Mouse (Mus musculus) cerebellum, adult 2 months (tissue): ENCODE results near the gene Tuba8. TPM values are rescaled to one million over a fixed set of nuclear protein-coding genes. Genes with fewer than 3 reads are reported as not detected.

ENCODE experiments used
- DNase-seq, 2 experiments: peaks; one replicate each; pipeline ENCODE4 v3.0.0; 2021
- H3K27ac ChIP-seq: fragments of 200-500 bp; 2 replicates; pipeline ENCODE4 v1.5.1; 2012; ENCODE audit warnings: low read length, control low read depth, inconsistent platforms; ENCODE audit not compliant: insufficient read depth
- H3K27me3 ChIP-seq: fragments of 200-500 bp; 2 replicates; pipeline ENCODE4 v1.6.1; 2012; ENCODE audit warnings: inconsistent platforms, mild to moderate bottlenecking, low read length, moderate library complexity; ENCODE audit not compliant: control insufficient read depth, insufficient read depth
- H3K4me1 ChIP-seq: fragments of 200-500 bp; 2 replicates; pipeline ENCODE4 v1.6.1; 2011; ENCODE audit warnings: low read length; ENCODE audit not compliant: control insufficient read depth, insufficient read depth
- H3K4me3 ChIP-seq: fragments of 200-500 bp; replicated peaks from 2 replicates; pipeline ENCODE3; 2011; ENCODE audit warnings: mild to moderate bottlenecking, low read depth, low read length, control low read depth; ENCODE audit not compliant: insufficient read depth
- CTCF ChIP-seq: fragments of 200-500 bp; IDR thresholded peaks from 2 replicates; pipeline ENCODE4 v1.5.1; 2011; ENCODE audit warnings: low read depth, mild to moderate bottlenecking, control low read depth, low read length, moderate library complexity, borderline replicate concordance; ENCODE audit not compliant: insufficient read depth
- POLR2A ChIP-seq: fragments of 200-500 bp; IDR thresholded peaks from 2 replicates; pipeline ENCODE4 v1.6.1; 2011; ENCODE audit warnings: low read length, control low read depth, borderline replicate concordance; ENCODE audit not compliant: insufficient read depth
- WGBS: fragments of 180-500 bp; shearing (Covaris S2); methylation state at CpG from one replicate; pipeline ENCODE4 v1.1.7; 2018; 5-methylcytosine and 5-hydroxymethylcytosine counted together
- polyA plus RNA-seq: library from polyadenylated mRNA; depleted of rRNA; stranded (reverse); fragments of >200 nt; gene quantifications from 2 replicates; pipeline ENCODE4 v1.2.3, GENCODE M21; 2012

Tuba8 gene
- polyA plus RNA-seq, 1 experiment = 19.9 TPM

DNA sequence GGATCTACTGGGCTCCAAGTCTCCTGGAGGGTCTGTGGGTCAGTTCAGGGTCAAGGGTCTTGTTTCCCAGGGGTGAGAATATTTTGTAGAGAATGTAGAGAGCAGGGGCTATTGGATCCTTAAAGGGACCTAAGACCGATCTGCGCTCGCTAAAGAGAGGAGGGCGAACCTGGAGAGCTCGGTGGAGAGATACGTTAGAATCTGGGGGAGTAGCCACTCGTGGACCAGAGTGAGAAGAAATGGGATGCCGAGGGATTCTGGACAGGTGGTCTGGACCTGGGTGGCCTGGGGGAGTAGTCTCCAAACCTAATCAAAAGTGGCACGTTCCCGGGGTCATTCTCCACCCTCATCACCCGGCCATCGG is 412 bp downstream of the Tuba8 start:
- peak overlapping the region; percentile 54 for H3K4me3 ChIP-seq
- no peaks in the 10 kb centered on the region for H3K27me3 ChIP-seq
- H3K27ac ChIP-seq = no peak overlapping the region
- DNase-seq = no peak
- no peaks in the 10 kb centered on the region for H3K4me1 ChIP-seq
- TF ChIP-seq POLR2A (no peak), CTCF (no peak)
- WGBS = 2% methylated on average over 12 of the region's 12 CpGs

DNA sequence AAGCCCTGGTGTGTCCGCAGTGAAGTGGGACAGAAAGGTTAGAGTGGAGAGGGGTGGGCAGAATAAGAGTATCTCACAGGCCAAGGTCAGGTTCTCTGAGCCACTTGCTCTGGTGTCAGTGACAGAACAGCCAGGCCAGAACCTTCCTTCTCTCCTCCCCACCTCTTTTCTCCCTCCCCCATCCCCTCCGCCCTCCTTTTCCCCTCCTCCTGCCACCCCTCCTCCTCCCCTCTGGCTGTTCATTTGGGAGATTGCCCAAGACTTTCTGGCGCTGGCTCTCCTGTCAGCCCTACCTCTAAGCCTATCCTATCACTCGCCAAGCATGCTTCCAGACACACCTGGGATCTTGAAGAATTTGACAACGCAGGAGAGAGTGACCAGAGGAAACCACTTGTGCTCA is 1.2 kb downstream of the Tuba8 start:
- DNase-seq = peak in 1 of 2 experiments; percentile 38
- 30% methylated on average over 5 of the region's 5 CpGs for WGBS
- H3K4me1 ChIP-seq = no peaks in the 10 kb centered on the region
- peak overlapping the region; percentile 7 for H3K4me3 ChIP-seq
- H3K27me3 ChIP-seq = no peaks in the 10 kb centered on the region
- TF ChIP-seq POLR2A = no peak
- H3K27ac ChIP-seq = no peak overlapping the region

DNA sequence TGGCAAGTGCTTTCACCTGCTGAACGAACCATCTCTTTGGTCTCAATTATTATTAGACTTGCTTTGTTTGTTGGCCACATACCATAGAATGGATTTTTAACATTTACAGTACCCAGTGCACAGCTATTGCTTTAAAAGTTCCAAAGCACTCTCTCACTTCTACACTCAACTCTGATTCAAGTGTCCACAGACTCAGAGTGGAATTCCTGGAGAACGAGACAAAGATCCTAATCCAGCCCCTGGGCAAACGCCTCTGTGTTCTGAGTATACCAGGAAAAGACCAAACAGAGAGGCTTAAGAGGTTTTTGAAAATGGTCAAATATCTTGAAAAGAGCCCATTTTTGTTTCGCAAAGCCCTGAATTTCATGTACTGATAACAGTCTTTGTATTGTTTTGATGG is 2.5 kb downstream of the Tuba8 start:
- DNase-seq = no peak
- TF ChIP-seq CTCF (no peak), POLR2A (no peak)
- H3K4me1 ChIP-seq = no peaks in the 10 kb centered on the region
- 94% methylated on average over 4 of the region's 4 CpGs for WGBS
- no peak overlapping the region for H3K4me3 ChIP-seq
- H3K27ac ChIP-seq = no peak overlapping the region
- H3K27me3 ChIP-seq = no peaks in the 10 kb centered on the region

DNA sequence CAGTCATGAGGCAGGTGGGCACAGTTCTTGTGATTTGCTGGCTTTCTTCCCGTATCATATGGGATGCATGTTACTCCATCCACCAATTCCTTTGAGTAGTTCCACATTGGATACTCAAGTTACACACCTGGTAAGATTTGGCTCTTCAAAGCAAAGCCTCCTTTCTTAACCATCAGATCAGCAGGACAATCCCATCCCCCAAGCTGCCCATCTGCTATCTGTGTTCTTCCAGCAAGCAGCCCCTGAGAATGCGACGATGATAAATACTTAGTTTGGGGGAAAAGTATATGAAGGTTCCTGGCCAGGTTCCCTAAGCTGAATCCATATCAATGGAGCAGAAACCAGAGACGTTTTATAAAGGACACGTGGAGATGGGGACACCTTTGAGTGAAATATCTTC is 3.7 kb downstream of the Tuba8 start:
- Histone ChIP-seq H3K27me3 (no peaks in the 10 kb centered on the region), H3K4me1 (no peaks in the 10 kb centered on the region), H3K27ac (no peak overlapping the region), H3K4me3 (no peak overlapping the region)
- no peak for TF ChIP-seq POLR2A
- TF ChIP-seq CTCF = no peak
- DNase-seq = no peak
- 67% methylated on average over 5 of the region's 5 CpGs for WGBS

DNA sequence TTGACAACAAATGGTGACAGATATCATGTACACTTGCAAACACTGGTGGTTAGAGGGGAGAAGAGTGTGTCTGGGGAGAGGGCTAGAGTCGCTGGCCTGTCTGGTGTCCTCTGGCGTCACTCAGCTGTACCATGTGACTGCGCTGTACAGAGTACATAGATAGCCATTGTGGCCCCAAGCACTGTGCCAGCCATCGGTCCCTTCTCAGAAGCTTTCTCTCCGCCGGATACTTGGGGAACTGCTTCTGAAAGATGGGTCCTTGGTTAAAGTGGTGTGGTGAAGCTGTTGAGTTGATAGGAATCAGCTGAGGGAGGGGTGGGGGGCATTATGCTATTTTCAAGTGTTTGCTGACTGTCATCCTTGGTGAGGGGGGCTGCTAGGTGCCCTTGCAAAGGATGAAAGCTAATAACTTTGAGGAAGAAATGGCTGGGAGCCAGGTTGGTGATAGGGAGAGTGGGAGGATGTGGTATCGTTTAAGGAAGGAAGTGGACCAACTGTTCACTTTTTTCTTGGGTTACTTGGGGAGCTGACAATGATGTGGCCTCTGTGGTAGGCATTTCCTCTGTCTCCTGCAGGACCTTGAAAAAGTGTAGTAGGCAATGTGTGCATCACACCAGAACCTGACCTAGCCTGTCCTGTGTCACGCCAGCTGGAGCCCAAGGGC is 4.3 kb downstream of the Tuba8 start:
- Histone ChIP-seq H3K27me3 (no peaks in the 10 kb centered on the region), H3K4me1 (no peaks in the 10 kb centered on the region), H3K27ac (no peak overlapping the region), H3K4me3 (no peak overlapping the region)
- 90% methylated on average over 8 of the region's 8 CpGs for WGBS
- TF ChIP-seq CTCF (no peak), POLR2A (no peak)
- DNase-seq = no peak

DNA sequence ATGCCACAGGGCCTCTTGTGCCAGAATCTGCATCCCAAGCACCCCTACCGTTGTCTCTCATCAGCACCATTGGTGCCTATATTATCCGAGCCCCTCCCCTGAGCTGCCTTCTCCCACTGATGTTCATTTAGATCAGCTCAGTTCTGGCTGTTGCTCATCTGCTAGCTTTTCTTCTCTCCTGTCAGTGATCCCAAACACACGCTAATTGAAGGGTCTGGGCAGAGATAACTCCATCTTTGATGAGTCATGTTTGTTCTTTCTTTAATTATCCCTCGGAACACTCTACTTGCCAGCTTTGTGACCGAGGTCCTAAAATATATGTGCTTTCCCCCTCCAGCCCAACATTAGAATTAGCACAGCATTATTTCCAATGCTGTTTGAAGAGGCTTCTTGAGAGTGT is 4.8 kb downstream of the Tuba8 start:
- 77% methylated on average over 5 of the region's 5 CpGs for WGBS
- H3K4me3 ChIP-seq = no peak overlapping the region
- no peak for DNase-seq
- no peak overlapping the region for H3K27ac ChIP-seq
- TF ChIP-seq POLR2A (no peak), CTCF (no peak)
- no peaks in the 10 kb centered on the region for H3K27me3 ChIP-seq
- H3K4me1 ChIP-seq = no peaks in the 10 kb centered on the region

DNA sequence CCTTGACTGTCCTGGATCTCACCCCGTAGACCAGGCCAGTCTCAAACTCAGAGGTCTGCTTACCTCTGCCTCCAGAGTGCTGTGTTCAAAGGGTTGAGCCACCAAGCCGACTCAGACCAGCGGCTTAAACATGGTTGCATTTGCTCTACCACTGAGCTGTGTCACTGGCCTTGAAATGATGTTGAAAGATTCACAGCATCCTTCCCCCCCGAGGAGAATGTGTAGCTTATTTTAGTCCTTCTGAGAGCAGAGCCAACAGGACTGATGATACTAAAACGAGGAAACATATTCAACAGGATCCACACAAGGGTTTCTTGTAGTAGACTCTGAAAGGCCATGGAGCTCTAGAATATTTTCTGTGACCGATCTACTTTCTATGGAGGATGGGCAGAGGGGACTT is 5.4 kb downstream of the Tuba8 start:
- no peaks in the 10 kb centered on the region for H3K4me1 ChIP-seq
- no peak for TF ChIP-seq CTCF
- TF ChIP-seq POLR2A = no peak
- 79% methylated on average over 6 of the region's 6 CpGs for WGBS
- DNase-seq = no peak
- no peaks in the 10 kb centered on the region for H3K27me3 ChIP-seq
- no peak overlapping the region for H3K4me3 ChIP-seq
- no peak overlapping the region for H3K27ac ChIP-seq

DNA sequence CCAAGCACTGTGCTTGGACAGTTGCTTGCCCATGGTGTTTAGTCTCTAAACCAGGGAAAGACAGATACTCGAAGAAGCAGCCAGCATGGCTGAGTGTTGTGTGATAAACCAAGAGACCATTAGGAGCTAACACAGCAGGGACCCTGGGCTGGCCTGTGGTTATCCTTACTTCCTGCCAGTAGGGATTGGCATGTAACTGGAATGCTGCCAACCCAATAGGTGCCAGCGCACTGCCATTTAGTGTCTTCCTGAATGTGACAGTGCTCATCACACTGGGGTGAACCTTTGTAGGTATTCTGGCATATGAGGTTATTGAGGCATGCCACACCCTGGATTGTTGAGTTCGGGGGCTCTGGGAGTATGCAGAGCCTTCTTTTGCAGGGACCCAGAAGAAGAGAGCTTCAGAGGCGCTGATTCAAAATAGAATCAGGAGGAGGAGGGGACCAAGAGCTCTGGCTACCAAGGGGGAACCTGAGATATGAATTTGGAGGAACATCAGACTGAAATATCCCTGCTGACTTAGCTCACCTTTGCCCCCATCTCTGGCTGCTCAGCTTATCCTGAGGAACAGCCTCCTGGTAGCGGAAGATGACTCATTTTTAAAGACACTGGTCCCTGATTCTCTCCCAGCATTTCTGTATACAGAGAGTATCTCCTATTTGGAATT is 6.2 kb downstream of the Tuba8 start:
- Histone ChIP-seq H3K4me3 (no peak overlapping the region), H3K27me3 (no peaks in the 10 kb centered on the region), H3K4me1 (no peaks in the 10 kb centered on the region), H3K27ac (no peak overlapping the region)
- WGBS = 64% methylated on average over 5 of the region's 5 CpGs
- no peak for TF ChIP-seq POLR2A
- no peak for TF ChIP-seq CTCF
- no peak for DNase-seq
